Mouse (Mus musculus) cerebellum, postnatal 25 days (tissue): ENCODE data around the gene Bola2.
"Not testable (repeated sequence)": the region's sequence is repeated elsewhere in the genome, so short reads cannot be mapped to it uniquely, and the experiment has no call there.

Experiments used
- DNase-seq, 2 experiments: peaks; one replicate each; pipeline ENCODE4 v3.0.0; 2021; ENCODE audit warnings: mixed read lengths in 2 of 2

Gene Bola2

GRCm38 (mm10) chr7:126710266-126710665 lies 15.1 kb downstream of the Bola2 start:
- no peak for DNase-seq

- DNase-seq, result no peak
Observed at GRCm38 (mm10) chr7:126711910-126712309, 16.7 kb downstream of the Bola2 start.

GRCm38 (mm10) chr7:126715679-126716078 lies 20.5 kb downstream of the Bola2 start:
- DNase-seq, result no peak

- no peak for DNase-seq
Observed at GRCm38 (mm10) chr7:126717566-126717965, 22.4 kb downstream of the Bola2 start.

- no peak for DNase-seq
Observed at GRCm38 (mm10) chr7:126718787-126719337, 23.7 kb downstream of the Bola2 start.

- DNase-seq, result no peak
Observed at GRCm38 (mm10) chr7:126721635-126722034, 26.4 kb downstream of the Bola2 start.

GRCm38 (mm10) chr7:126725077-126725476 lies 29.9 kb downstream of the Bola2 start:
- DNase-seq, result no peak

GRCm38 (mm10) chr7:126725667-126726066 lies 30.5 kb downstream of the Bola2 start:
- no peak for DNase-seq

- DNase-seq, result not testable (repeated sequence)
Observed at GRCm38 (mm10) chr7:126730256-126730789, 35.1 kb downstream of the Bola2 start.

GRCm38 (mm10) chr7:126736122-126736521 lies 40.9 kb downstream of the Bola2 start:
- no peak for DNase-seq

- DNase-seq, result no peak
Observed at GRCm38 (mm10) chr7:126739551-126739950, 44.4 kb downstream of the Bola2 start.

GRCm38 (mm10) chr7:126740132-126740735 lies 45.0 kb downstream of the Bola2 start:
- DNase-seq, result no peak

GRCm38 (mm10) chr7:126740977-126741376 lies 45.8 kb downstream of the Bola2 start:
- no peak for DNase-seq

- DNase-seq, result no peak
Observed at GRCm38 (mm10) chr7:126741452-126741851, 46.3 kb downstream of the Bola2 start.

- no peak for DNase-seq
Observed at GRCm38 (mm10) chr7:126741964-126742482, 46.8 kb downstream of the Bola2 start.

GRCm38 (mm10) chr7:126746066-126746465 lies 50.9 kb downstream of the Bola2 start:
- no peak for DNase-seq

GRCm38 (mm10) chr7:126746798-126747197 lies 51.6 kb downstream of the Bola2 start:
- DNase-seq, result no peak

GRCm38 (mm10) chr7:126748824-126749223 lies 53.6 kb downstream of the Bola2 start:
- no peak for DNase-seq
